Mouse (Mus musculus) A20 (cell line): ENCODE results near the gene Rnase10.
"Not testable (repeated sequence)": the region's sequence is repeated elsewhere in the genome, so short reads cannot be mapped to it uniquely, and the experiment has no call there.

Experiments
- DNase-seq: peaks from one replicate; pipeline ENCODE4 v3.0.0-alpha.2; 2011; ENCODE audit warnings: low read depth, low spot score

Gene Rnase10

DNA sequence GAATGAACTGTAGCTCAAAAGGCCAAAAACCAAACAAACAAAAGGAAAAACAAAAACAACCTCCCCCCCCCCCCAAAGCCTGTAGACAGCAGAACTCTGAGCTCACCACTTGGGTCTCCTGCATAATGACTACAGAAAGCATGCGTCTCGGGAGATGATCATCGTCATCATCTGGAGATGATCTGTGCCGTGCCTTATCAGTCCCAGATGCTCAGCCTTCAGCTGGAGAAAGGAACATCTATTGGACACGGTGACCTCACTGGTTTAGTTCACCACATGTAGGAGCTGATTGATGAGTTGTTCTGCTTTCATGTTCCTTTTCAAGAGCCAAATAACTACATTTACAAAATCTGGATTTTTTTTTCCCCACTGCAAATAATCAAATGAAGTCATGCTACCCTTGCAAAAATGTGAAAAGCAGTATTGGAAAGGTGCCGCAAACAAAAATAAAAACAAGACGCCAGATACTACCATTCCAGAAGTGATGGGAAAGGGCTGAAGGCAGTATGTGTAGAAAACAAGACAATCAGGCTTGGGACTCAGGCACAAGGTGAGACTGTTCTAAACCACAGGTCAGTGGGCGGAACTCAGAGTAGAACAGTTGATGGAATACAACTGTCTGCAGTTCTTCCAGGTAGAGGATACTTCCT is at the start of gene Rnase10:
Rnase10 (plus strand) TSS at position 600 of the 650 bp plus-strand sequence.
- no peak for DNase-seq

GRCm38 (mm10) chr14:50958289-50958995 is 49.1 kb upstream of the Rnase10 start:
- not testable (repeated sequence) for DNase-seq

DNA sequence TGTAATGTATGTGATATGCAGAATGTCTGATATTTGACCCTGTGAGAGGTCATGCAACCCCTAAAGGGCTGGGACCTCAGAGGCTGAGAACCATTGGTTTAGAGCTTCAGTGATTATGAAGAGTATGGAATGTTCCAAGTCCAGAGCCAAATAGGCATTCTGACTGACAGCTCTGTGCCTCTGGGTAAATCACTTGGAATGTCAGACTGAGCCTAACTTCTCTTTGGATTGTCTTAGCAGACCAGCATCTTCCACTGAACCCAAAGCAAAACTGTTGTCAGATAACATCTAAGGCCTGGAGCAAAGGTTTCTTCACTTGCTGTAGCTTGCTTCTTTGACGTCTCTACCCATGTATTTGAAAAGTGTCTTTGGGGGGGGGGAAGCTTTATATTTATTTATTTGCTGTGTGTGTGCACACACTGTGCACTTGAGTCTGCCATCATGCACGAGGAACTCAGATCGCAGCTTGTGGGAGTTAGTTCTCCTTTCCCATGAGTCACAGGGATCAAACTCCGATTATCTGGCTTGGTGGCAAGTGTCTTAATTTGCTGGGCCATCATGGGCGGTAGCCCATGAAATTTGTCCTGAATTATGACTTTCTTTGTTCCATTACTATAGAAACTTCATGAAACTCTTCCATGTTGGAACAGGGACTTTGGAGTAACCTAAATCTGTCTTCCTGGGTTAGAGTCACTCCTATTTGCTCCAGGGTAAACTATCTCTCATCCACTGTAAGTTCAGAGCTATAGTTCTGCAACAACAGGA is 39.2 kb upstream of the Rnase10 start:
- DNase-seq: no peak

DNA sequence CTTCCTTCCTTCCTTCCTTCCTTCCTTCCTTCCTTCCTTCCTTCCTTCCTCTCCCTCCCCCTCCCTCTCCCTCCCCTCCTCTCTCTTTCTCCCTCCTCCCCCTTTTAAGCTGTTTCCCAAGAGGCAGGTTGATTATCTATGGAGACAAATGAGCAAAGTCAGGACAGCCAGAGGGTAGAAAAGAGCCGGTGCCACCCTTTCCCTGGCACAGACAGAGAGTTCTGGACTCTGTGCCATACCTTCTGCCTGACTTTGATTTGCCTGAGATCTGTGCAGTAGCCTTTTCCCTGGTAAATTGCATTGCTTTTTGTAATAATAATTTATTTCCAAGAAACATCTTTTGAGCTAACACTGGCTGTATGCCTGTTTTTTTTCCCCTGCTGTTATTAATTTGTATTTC is 38.5 kb upstream of the Rnase10 start:
- DNase-seq: no peak

GRCm38 (mm10) chr14:50969558-50970544 is 37.7 kb upstream of the Rnase10 start:
- DNase-seq: no peak

- DNase-seq: peak; percentile 17
Observed at GRCm38 (mm10) chr14:50970822-50971221, 36.7 kb upstream of the Rnase10 start.

- peak; percentile 1 for DNase-seq
Observed at GRCm38 (mm10) chr14:50973054-50973453, 34.5 kb upstream of the Rnase10 start.

DNA sequence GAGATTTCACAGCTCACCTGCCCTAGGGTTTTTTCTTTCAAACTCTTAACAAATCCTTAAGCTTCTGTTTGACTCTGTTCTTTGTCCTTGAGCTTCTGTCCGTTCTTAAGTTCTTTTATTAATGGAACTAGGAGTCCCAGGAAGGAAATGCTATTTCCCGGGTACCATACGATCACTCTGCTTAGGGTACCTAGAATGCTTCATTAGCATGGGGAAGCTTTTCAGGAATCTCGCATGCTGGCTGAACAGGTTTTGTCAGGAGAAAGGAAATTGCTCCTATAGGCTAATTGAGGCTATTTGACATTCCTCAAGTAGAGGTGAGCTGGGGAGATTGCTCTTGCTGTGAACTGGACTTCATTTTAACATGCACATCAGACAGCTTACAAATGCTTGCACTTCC is 33.9 kb upstream of the Rnase10 start:
- DNase-seq: no peak

DNA sequence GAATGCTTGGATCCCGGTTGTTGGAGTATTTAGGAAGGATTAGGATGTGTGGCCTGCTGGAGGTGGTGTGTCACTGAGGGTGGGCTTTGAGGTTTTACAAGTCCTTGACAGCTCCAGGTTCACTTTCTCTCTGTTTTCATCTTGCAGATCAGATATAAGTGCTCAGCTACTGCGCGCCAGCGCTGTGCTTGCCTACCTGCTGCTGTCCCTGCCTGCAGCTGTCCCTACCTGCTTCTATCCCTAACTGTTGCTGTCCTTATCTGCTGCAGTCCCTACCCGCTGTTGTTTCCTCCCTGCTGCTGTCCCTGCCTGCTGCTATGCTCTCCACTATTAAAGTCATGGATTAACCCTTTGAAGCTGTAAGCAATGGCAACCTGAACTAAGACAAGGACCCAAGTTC is 32.5 kb upstream of the Rnase10 start:
- DNase-seq: no peak

DNA sequence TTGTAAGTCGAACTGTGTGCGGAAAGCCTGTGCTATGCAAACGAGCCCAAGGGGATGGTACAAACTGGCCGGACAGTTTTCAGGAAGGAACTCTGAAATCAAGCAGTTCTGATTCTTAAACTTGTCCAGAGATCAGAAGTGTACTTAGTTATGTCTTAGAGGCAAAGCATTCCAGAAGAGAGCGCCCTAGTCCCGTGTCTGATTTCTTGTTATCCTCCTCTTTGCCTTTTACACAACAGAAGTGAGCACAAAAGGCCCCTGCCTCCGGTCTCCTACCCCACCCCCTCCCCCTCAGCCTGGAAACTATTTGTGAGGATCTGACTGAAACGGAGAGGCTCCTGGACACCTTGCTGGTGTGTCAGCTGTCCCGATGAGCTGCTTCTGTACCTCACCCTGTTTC is 30.9 kb upstream of the Rnase10 start:
- DNase-seq: no peak

DNA sequence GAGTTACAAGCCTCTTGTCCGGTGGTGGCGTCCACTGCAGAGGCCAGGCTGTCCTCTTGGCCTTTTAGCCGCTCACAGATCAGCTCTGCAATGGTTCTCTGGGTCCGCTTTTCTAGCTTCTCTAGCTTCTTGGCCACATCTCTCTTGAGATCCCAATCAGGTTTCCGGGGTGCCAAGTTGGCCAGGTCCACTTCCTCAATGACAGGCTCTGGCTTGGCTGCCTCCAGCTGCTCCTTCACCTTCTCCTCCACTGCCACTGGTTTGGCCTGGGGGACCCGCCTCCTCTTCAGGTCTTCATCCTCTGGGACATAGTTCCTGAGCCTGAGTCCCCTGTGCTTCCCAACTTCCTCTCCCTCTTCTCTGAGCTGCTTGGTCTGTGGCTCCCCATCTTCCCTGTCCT is 29.1 kb upstream of the Rnase10 start:
- DNase-seq: not testable (repeated sequence)

- DNase-seq: peak; percentile 0
Observed at GRCm38 (mm10) chr14:50979631-50980030, 27.9 kb upstream of the Rnase10 start.

- DNase-seq: peak; percentile 19
Observed at GRCm38 (mm10) chr14:50981207-50981606, 26.3 kb upstream of the Rnase10 start.

- peak; percentile 67 for DNase-seq
Observed at GRCm38 (mm10) chr14:50981837-50982236, 25.7 kb upstream of the Rnase10 start.

GRCm38 (mm10) chr14:50987668-50988067 is 19.9 kb upstream of the Rnase10 start:
- DNase-seq: no peak

GRCm38 (mm10) chr14:50991037-50991436 is 16.5 kb upstream of the Rnase10 start:
- peak; percentile 30 for DNase-seq

DNA sequence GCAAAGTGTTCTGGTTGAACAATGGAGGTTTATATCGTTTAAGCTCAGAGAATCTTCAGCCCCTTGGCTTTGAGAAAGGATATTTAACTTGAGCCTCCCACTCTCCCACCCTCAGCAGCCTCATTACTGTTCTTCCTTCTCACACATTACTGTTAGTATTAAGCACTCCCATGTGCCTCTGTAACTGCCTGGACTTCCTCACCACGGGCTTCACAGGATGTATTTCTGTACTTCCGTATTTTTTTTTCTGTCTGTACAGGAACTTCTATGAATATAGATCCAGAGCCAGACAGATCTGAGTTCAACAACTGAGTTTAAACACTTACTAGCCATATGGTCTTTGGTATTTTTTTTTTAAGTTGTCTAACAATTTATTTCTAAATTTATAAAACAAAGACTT is 10.5 kb upstream of the Rnase10 start:
- no peak for DNase-seq

DNA sequence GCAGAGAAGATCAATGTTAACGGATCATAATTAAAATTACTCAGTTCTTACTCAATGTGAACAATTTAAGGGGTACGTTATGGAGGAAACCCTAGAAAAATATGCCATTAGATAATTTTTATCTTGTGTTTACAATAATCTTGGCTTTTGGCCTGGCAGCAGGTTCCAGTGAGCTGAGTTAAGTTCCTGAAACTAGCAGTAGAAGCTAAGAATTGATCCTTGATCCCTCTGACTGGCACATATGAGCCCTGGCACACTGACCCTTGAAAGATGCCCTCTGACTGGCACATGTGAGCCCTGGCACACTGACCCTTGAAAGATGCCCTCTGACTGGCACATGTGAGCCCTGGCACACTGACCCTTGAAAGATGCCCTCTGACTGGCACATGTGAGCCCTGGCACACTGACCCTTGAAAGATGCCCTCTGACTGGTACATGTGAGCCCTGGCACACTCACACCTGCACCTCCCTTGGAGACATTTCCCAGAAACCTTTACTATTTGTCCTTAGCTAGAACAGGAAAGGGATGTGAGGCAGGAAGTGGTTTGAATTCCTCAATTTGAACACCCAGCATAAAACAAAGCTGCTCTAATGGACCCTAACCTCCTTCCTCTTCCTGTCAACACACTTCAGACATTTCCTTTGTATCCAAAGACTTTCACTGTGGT is 9.4 kb upstream of the Rnase10 start:
- DNase-seq: no peak

DNA sequence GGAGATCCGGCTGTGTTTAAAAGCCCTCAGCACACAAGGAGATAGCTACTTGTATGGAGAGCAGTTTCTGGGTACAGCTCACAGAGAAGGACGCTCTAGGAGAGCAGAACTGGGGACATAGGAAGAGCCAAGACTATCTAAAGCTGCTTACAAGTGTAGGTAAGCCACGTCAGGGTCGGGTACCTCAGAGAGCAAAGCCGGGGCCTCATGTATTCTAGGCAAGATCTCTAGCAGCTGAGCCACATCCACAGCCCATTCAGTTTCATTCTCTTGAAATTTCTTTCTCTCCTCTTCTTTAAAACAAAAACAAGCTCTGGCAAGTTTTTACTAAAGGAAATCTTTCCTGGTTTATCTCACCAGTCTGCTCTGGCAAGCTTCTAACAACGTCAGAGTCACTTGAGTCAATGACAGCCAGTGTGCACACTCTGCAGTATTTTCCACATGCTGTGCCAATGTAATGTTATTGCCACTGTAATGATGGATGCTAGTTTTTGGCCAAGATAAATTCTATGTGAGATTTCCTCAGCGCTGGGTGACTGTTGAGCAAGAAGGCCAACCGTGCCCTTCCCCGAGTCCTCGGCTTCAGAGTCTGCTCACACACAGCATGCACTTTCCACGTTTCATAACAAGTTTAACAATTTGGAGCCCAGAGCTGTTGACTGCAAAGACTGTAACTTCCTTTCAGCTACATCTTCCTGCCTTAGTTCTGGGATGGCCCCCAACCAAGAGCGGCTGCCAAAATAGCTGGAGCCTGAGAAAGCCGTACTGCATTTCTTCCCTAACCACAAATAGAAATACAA is 563 bp downstream of the Rnase10 start:
- no peak for DNase-seq

GRCm38 (mm10) chr14:51008781-51009180 is 1.2 kb downstream of the Rnase10 start:
- DNase-seq: no peak
